Mouse (Mus musculus): Measurements from ENCODE around the gene Ptprs. TPM values are rescaled to one million over a fixed set of nuclear protein-coding genes. Genes with fewer than 3 reads are reported as not detected.

Gene Ptprs
- total RNA-seq, 1 experiment from 2014 or later, result 222 TPM

DNA sequence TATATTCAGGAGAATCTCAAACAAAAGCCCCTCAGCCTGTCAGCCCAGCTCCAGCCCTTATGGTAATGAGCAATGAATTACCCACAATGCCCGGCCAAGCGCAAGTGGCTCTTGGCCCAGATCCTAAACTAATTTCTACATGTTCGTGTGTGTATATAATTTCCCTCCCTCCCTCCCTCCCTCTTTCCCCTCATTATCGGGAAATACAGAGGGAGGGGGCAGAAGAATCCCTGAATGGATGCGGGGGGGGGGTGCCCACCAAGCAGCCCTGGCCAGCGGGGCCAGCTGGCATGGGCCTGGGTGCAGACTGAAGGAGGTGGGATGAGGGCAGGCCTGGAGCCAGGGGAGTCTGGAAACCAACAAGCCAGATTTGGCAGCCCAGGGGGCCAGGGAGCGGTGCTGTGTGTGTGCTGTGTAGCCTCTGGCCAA, 8.8 kb downstream of the Ptprs start:
- DNase-seq, result no peak

DNA sequence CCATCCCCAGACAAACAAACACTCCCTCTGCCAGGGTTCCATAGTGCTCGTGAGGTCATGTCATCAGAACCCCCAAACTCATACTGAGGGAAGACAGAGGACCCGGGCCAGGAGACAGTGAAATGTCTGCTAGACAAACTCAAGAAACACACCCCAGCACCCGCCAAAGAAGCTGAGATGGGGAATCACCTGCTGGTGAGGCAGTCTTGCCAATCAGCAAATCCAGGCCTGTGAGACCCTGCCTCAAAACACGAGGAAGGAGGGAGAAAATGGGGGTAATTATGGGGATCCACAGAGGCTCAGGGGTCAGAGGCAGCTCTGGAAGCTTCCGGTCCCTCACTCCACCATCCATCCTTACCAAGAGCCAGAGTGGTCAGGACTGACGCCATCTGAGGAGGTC, 9.5 kb downstream of the Ptprs start:
- DNase-seq, result no peak

DNA sequence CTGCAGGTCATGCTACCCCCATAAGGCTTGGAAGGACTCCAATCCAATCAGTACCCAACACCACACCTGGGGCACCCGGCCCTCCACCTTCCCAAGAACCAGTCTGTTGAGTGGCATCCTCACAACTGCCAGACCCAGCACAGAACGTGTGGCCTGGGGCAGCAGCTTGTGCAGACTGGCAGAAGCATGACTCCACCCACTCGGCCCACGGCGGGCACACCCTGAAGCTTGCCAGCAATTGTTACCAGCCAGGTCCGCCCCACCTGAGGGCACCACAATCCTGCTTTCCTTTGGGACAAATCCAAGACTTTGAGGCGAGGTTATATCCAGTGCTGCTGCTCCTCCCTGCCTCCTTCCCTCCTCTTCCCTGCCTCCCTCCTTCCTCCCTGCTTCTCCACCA, 11.5 kb downstream of the Ptprs start:
- no peak for DNase-seq

DNA sequence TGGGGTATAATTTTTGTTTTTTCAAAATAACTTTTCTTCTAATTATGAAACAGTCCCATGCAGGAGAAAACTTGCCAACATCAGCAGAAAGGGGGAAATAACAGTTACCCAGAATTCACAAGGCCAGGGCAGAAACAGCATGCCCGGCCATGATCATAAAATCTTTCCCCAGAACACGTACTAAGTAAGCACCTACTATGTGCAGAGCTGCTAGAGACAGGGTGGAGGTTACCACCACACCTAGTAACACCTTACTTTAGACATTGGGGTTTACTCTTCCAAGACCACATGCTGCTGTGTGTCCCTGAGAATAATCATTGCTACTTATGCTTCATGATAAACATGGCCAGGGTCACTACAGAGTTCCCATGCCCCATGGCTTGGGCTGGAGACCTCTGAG, 11.9 kb downstream of the Ptprs start:
- DNase-seq, result no peak

DNA sequence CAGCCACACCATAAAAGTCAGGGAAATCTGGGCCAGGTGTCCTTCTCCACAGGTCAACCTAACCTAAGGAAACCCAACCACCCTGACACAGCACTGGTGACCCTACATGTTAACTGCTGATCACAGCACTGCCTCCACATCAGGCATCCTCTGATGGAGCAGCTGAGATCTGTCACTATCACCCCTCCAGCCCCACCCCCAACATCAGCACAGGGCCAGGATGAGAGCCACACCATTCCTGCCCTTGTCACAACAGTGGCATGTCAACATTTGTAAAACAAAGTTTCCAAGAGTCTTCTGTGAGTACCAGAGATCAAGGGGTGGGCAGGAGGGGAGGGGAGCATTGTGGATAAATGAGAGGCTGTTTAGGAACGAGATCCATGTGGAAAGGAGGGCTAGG, 12.8 kb downstream of the Ptprs start:
- DNase-seq, result no peak

DNA sequence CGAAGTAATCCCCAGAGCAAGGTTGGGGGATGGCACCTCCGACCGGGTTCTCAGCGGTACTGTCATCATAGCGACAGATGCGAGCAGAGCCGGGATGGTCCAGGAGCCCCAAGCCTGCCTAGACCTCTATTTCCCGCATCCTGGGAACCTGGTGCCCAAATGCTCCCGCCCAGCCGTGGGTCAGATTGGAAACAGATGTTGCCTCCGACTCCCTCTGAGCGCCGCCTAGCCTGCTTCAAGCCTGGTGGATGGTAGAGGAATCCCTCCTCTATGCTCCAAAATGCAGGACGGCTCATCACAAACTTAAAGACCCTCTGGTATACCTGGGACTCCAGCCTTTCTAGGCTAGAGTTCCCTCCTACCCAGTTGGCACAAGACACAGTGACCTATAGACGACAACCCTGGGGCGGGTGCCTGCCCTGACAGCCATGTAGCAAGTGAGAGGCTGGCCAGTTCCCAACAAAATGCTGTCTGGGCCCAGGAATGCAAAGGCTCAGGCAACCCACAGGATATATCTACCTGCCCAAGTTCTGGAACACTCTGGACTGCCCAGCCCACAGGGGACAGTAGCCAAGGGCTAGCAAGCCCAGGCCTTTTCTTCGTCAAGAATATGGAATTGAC, 13.3 kb downstream of the Ptprs start:
- no peak for DNase-seq

DNA sequence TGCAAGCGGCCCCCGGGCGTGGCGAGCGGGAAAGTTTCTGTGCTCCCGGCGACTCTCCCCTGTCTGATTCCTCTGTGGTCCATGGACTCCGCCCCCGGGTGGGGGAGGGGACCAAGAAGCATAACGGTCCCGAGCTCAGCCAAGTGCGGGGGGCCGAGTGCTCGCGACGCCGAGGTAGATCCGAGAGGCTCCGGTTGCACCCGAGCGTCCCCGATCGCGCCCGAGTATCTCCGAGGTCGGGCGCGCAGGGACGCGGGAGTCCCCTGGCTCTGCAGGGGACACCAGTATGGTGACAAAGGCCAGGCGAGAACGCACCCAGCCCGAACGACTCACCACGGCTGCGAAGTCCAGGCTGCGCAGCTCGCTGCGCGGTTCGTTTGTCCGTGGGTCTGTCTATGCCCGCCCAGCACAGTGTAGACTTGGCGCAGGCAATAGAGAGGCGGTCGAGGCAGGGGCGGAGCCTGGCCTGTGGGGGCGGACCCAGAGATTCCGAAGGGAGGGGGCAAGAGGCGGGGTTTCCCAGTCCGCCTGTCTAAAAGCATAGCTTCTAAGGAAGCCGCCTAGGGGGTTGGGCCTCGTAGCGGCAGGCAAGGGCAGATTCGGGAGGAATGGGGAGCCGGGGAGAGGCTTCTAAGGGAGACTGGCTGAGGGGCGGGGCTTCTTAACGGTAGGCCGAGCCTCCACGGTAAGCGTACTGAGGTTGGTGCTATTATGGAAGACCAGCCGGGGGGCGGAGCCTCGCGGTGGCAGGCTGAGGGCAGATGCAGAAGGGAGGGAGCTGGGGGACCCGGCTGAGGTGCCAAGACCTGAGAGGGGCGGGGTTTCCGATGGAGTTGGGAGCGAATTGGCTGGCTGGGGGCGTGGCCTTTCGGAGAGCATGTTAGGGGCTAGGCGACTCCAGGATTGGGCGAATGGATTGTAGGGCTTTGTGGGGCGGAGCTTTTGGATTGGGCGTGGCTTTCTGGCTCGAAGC, 14.2 kb downstream of the Ptprs start:
- peak; percentile 98 for DNase-seq

DNA sequence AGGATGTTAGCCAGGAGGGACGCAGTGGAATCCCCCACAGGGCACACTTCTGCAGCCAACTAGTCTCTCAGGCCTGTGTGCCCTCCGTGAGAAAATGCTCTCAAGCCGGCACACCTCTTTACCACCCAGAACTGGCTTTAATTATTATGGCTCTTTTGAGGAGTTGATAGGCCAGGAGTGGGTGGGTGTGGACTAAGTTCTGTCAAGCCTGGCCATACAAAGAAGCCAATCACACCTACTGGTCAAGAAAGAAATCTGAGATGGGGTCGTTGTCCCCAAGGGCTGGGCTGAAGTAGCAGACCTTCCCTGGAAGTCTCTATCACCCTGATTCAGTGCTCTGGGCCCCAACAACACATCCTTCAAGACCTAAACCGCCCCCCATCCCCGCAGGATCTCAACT, 15.4 kb downstream of the Ptprs start:
- no peak for DNase-seq

DNA sequence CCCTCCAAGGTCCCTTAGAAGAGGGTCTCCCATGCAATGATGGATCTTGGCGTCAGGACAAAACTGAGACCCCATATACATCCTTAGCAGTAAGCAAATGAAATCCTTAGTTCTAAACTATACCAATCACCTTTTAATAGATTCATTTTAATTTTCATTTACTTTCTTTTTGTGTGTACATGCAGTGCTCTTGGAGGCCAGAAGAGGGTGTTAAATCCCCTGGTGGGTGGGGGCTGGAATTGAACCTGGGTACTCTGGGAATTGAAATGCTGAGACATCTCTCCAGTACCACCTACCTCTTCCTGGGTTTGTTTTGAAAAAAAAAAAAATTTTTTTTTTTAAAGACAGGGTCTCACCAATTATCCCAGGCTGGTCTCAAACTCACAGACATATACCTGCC, 18.8 kb downstream of the Ptprs start:
- DNase-seq, result no peak

DNA sequence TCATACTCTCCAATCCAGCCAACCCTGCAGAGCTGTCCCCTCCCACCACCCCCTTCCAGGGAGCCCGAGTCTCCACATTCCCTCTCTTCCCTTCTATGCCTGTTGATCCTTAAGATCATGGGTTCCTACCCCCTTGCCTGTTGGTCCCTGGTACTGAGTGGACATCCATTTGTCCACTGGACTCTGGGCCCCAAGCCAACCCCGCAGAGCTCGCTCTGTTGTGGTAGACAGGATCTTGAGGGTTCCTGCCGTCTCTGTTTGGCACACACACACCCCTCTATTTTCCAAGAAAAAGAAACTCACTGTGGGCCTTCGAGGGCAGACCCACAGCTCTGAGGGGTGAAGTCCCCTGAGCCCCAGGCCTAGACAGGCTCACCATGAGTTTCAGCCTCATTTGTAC, 19.9 kb downstream of the Ptprs start:
- no peak for DNase-seq

DNA sequence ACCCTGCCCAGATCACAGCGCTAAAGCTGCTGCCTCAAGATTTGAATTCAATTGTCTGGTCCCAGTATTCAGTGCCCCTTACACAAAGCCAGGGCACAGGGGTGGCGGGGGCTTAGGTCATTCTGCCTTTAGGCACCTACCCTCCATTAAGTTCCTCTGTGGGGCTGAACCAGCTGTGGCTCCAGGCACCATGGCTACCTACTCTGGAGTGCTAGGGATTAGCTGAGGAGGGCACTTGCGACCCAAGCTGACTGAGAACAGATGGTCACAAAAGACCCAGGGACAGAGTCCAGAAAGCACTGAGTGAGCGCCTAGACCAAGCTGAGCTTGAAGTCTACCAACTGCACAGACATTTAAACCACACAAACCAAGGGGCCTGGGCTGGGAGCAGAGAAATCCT, 22.6 kb downstream of the Ptprs start:
- DNase-seq, result no peak

DNA sequence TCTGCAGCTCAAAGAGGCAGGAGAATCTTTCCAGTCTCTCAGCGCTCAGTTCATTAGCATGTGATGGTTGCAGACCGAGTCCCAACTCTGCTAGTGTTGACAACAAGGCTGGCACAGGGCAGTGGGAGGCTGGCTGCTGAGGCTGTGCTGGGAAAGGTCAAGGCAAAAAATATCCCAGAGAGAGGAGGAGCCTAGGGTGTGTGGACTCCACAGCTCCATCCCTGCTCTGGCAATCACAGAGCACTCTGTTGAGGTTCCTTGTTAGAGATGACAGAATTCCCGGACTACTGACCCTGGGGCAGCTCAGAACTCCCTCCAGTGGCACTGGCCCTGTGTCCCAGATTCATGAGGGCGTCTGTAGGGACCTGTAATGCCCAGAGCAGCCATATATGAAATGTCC, 23.0 kb downstream of the Ptprs start:
- DNase-seq, result peak; percentile 56

DNA sequence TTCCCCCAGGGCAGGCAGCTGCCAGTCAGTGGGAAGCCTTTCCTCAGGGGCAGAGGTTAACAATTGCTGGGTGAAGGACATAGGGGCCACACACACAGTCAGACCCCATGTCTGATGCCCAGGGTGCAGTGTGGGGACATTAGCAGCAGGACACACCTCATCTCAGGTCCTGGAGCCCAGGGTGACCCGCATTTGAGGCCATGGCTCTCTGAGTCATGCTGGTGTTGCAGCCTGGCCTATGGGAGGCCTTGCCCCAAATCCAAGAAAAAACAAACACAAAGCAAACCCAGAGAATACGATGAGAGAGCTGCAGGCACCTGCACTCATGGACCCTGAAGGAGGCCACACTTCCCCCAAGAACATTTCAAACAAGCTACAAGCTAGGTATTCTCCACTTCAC, 28.6 kb downstream of the Ptprs start:
- DNase-seq, result peak; percentile 42

DNA sequence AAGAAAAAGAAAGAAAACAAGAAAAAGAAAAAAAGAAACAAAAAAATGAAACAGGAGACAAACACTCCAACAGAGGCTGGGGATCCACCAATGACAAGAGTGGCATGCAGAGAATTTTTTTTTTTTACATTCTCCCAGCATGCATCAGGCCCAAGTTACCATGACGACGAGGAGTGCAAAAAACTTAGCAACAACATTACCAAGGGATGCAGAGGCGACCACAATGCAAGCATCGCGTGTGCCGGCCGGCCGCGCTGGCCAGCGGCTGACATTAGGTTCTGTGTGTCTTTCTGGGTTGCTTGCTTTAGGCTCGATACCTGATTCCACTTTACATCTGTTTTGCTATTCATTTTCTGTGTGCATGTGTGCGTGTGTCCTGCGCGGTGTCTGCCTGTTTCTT, 30.9 kb downstream of the Ptprs start:
- no peak for DNase-seq

DNA sequence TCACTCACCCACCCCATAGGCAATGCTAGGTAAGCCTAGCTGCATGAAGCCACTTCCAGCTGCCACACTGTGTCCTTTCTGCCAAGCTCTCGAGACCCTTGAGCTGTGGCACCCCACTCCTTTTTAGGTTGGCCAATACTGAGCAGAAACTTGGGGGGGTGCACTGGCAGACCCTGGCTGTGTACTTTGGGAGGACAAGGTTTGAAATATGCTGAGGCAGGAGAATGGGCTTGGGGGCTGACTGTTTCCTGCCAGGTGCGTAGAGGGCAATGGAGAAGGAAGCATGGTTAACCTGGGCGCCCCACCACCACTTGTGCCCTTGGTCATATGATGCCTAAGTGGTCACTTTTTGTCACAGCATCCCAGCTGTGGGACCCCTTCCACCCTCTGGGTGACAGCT, 31.5 kb downstream of the Ptprs start:
- no peak for DNase-seq

DNA sequence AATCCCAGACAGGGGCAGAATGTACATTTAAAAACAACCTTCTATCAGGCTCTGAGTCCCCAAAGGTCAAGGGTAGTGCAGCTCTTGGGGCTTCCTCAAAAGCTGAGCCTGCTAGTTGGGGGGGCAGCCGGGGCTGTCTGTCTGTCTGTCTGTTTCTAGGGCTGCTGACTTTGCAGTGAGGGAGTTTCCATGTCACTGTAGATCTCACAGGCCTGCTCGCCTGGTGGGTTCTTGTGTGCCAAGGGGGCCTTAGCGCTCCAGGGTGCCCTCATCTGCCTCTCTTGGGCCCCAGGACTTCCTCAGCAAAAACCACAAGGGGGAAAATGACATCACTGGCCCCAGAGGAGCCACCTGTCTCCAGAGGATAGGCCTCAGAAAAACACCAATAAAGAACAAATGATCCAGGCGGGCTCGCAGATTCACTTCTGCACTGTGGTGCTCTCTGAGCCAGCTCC, 32.9 kb downstream of the Ptprs start:
- no peak for DNase-seq

DNA sequence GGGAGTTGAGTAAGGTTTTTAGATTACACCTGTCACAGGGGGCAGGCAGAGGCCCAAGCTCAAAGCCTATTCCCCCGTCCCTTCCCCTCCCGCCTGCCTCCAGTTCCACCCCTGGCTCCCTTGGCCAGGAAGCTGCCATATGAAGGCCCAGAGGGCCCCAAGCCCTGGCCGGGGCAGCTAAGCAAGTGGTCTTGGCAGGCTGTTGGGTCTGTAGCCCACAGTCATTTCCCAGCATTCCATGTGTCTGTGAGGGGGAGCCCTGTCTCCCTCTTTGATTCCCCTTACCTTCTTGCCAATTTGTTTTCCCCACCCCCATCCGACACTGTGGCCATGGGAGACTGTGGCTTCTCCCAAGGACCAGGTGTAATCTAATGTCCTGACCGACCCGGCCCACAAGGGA, 34.0 kb downstream of the Ptprs start:
- no peak for DNase-seq

DNA sequence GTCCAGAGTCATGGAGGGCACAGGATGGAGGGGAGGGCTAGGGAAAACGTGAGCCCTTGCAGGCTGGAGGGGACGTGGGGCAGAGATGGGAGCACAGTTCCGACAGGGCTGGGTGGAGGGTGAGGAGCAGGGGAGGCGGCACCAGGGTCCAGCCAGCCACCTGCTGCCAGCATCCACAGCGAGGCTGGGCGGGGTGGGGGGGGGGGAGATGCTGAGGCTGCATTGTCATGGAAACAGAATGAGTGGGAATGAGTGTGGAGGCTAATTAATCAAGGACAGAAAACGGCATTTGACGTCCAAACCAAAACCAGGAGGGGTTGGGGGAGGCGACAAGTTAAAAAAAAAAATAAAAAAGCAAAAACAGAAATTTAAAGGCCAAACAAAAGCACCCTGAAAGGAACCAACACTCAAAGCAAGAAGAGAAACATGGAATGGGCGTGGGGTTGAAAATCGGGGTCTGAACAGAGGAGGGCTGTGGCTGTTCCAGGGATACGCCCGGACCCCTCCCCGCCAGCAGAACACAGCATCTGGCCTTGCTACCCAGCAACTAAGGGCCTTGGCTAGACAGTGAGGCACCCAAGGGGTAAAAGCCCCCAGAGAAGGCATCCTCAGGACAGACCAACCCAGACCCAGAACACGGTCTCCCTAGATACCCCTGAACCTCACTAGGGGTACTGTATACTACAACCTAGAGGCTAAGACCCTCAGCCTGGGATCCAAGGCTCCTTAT, 36.4 kb downstream of the Ptprs start:
- no peak for DNase-seq

DNA sequence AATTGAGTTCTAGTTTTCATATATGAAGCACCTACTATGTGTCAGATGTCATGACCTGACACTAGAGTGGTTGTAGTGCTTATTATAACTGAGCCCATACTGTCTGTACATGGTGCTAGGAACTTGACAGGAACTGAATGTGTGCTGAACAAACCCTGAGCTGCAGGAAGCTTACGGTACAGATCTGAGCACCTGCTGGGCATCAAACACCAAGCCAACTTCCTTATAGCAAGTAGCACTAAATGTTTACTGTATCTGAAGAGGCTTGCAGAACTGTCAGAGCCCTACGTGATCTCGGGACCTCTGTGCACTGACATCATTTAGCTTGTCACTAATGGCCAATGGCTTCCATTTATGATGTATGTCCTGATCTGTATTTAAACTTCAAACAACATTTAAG, 44.7 kb downstream of the Ptprs start:
- no peak for DNase-seq

DNA sequence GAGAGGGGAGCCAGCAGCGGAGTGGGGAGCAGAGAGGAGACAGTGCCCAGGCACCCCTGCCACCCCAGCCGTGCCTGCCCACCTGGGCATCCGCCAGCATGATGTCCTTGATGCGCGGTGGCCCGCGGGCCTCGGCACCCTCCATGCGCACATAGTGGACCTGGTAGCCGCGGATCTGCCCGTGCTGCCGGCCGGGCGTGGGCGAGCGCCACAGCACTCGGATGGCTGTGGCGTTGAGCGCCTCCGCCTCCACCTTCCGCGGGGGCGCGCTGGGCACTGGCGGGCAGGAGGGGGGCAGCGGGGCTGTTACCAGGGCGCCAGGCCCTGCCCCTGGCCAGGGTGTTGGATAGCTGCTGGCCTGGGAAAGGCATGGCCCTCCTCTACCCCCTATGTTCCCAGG, 48.4 kb downstream of the Ptprs start:
- DNase-seq, result no peak

DNA sequence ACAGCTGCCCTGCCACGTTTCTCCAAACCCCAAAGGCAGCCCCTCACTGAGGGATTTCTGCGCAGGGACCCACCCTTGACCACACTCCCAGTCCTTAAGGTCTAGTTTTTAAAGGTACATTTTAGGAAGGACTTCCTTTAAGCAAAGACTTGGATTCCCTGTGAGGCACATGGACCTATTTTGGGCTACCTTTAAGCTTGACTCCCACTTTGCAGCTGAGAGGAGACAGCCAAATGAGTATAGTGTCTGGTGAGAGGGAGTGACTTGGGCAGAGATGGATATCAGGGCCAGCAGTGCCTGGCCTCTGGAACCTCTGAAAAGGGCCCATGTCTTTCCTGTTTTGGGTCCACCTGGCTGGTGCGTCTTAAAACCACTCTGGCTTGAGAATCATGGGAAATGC, 50.3 kb downstream of the Ptprs start:
- DNase-seq, result no peak

DNA sequence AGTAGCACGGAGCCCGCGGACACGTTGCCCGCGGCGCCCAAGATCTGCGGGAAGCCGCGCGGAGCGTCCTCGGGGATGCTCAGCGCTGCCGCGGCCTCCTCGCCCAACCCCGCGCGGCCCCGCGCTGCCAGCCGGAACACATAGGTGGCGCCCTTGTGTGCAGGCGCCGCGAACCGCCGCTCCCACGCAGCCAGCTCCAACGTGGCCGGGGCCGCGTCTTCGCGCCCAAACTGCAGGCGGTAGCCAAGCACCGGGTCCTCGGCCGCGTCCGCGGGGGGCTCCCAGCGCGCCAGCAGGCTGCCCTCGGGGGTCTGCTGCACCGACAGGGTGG, 50.7 kb downstream of the Ptprs start:
- DNase-seq, result peak; percentile 88
